8 mouse cellular contexts compared by ENCODE assay signal in genomic region chr1:66817865-66818315, GRCm38 (mm10). TPM values are rescaled to one million over a fixed set of nuclear protein-coding genes. Genes with fewer than 3 reads are reported as not detected.
A peak's percentile ranks its signal among the peaks of the same experiment; 100 is the strongest.
DNase-seq lines count a peak whose midpoint lies in the region; ATAC-seq and TF ChIP-seq lines count a peak whose summit lies in the region.

No protein-coding gene starts in this region.

- H3K4me2 ChIP-seq in kidney, embryonic 14.5 days (replicated peaks; ENCODE audit: low read depth, low read length), result peak overlapping the region; percentile 61
- H3K4me2 ChIP-seq in limb, embryonic 15.5 days, result peak overlapping the region; percentile 82

- H3K9ac ChIP-seq in kidney, embryonic 14.5 days (ENCODE audit: low read depth, low read length), result peak overlapping the region; percentile 90
- peak overlapping the region; percentile 76 for H3K9ac ChIP-seq in limb, embryonic 15.5 days

- peak; percentile 68 for ATAC-seq in kidney, embryonic 14.5 days (ENCODE audit: low FRiP score, low TSS enrichment)
- ATAC-seq in G1E (ENCODE audit: extremely low read depth, insufficient number of reproducible peaks, low FRiP score, poor library complexity, severe bottlenecking), result no peak
- peak; percentile 23 for ATAC-seq in erythroblast, adult 5-6 weeks (replicated peaks; ENCODE audit: low FRiP score, poor library complexity, severe bottlenecking)
- 0 out of 2 replicates have a peak, but pooled peaks have one; percentile 16 for ATAC-seq in limb, embryonic 15.5 days (ENCODE audit: insufficient number of reproducible peaks, low FRiP score, low TSS enrichment, low read depth)

- WGBS in kidney, embryonic 14.5 days, result under 1% methylated on average over 20 of the region's 20 CpGs
- under 1% methylated on average over 20 of the region's 20 CpGs for WGBS in limb, embryonic 15.5 days

- no peaks in the 10 kb centered on the region for H3K9me3 ChIP-seq in kidney, embryonic 14.5 days (ENCODE audit: control insufficient read depth, low read length)
- H3K9me3 ChIP-seq in G1E (replicated peaks), result no peaks in the 10 kb centered on the region
- no peaks in the 10 kb centered on the region for H3K9me3 ChIP-seq in limb, embryonic 15.5 days

- peaks cover 5% of the 10 kb centered on the region; the same call in 1 of the 2 replicates for H3K27me3 ChIP-seq in kidney, embryonic 14.5 days (ENCODE audit: control insufficient read depth, insufficient read depth, low read length)
- no peaks in the 10 kb centered on the region for H3K27me3 ChIP-seq in G1E (ENCODE audit: insufficient read depth, low read length)
- no peaks in the 10 kb centered on the region; the same call in 1 of the 2 replicates for H3K27me3 ChIP-seq in limb, embryonic 15.5 days
- H3K27me3 ChIP-seq in splenic B cell, adult 2 months (ENCODE audit: control insufficient read depth, insufficient read depth, low read length, poor library complexity, severe bottlenecking), result no peaks in the 10 kb centered on the region

- H3K36me3 ChIP-seq in kidney, embryonic 14.5 days (ENCODE audit: control insufficient read depth, insufficient read depth, low read length), result no peaks in the 10 kb centered on the region
- H3K36me3 ChIP-seq in G1E (replicated peaks), result peaks cover 4% of the 10 kb centered on the region
- no peaks in the 10 kb centered on the region for H3K36me3 ChIP-seq in limb, embryonic 15.5 days
- no peaks in the 10 kb centered on the region for H3K36me3 ChIP-seq in splenic B cell, adult 2 months (ENCODE audit: control insufficient read depth, insufficient read depth, low read length, poor library complexity, severe bottlenecking)

- no peak for DNase-seq in kidney, adult 8-10 months
- peak; percentile 16 for DNase-seq in G1E (ENCODE audit: low spot score)
- DNase-seq in splenic B cell, adult 2 months (ENCODE audit: low read depth, low spot score), result peak; percentile 66
- DNase-seq in cerebellum, adult 8-10 months, result no peak
- no peak for DNase-seq in layer of hippocampus, postnatal 36 days

- H3K27ac ChIP-seq in kidney, embryonic 14.5 days (ENCODE audit: low read depth, low read length), result 0 out of 2 replicates have a peak overlapping the region, but pooled peaks have one; percentile 25
- peak overlapping the region; percentile 80 for H3K27ac ChIP-seq in limb, embryonic 15.5 days

- peak overlapping the region; percentile 79 for H3K4me3 ChIP-seq in kidney, embryonic 14.5 days (ENCODE audit: low read length)
- H3K4me3 ChIP-seq in G1E (ENCODE audit: low read depth, low read length), result peak overlapping the region; percentile 83
- H3K4me3 ChIP-seq in limb, embryonic 15.5 days, result peak overlapping the region; percentile 81

- TF ChIP-seq CTCF in G1E (IDR thresholded peaks at IDR 0.05; ENCODE audit: low read depth, low read length), result no peak

- peaks cover 3% of the 10 kb centered on the region; the same call in 1 of the 2 replicates for H3K4me1 ChIP-seq in kidney, embryonic 14.5 days (ENCODE audit: control insufficient read depth, insufficient read depth, low read length)
- peaks cover 25% of the 10 kb centered on the region for H3K4me1 ChIP-seq in G1E (ENCODE audit: insufficient read depth, low read depth, low read length)
- H3K4me1 ChIP-seq in limb, embryonic 15.5 days, result 0 out of 2 replicates have a peak, but pooled peaks cover 3% of the 10 kb centered on the region

RNA-seq across cellular contexts. Expression of gene Kansl1l, which starts 0.5 kb away (rescaled TPM):
- 15.7 and 16.4 TPM in 2 replicates for polyA plus RNA-seq in kidney, embryonic 14.5 days (2014; fragmentation: Nextera tagmentation; extraction: Ambion mirVana)
- total RNA-seq in G1E (2014; fragmentation: Nextera tagmentation), result 28.8 and 37.5 TPM in 2 replicates
- total RNA-seq in G1E (2017), result 17.1 and 18.7 TPM in 2 replicates
- 0.94 and 1.4 TPM in 2 replicates for polyA plus RNA-seq in G1E (2012)
- total RNA-seq in erythroblast, adult 5-6 weeks (2015; ENCODE audit: low replicate concordance), result 13.0 and 14.6 TPM in 2 replicates
- total RNA-seq in erythroblast, adult 5-6 weeks (2017; ENCODE audit: low replicate concordance), result 3.6 and 6.0 TPM in 2 replicates
- polyA plus RNA-seq in limb, embryonic 15.5 days (2015; fragmentation: Nextera tagmentation; extraction: Ambion mirVana), result 13.0 and 14.8 TPM in 2 replicates
- total RNA-seq in layer of hippocampus, postnatal 36 days (2021), result 10 to 100 TPM; 22.2 to 26.0 TPM

RNA-seq across cellular contexts. Expression of gene Acadl, which starts 45.2 kb away (rescaled TPM):
- polyA plus RNA-seq in kidney, embryonic 14.5 days (2014; fragmentation: Nextera tagmentation; extraction: Ambion mirVana), result 70.5 and 98.4 TPM in 2 replicates
- 114 TPM in 2 replicates for total RNA-seq in G1E (2014; fragmentation: Nextera tagmentation)
- total RNA-seq in G1E (2017), result 32.8 and 35.9 TPM in 2 replicates
- polyA plus RNA-seq in G1E (2012), result 7.8 and 10.1 TPM in 2 replicates
- total RNA-seq in erythroblast, adult 5-6 weeks (2015; ENCODE audit: low replicate concordance), result 33.6 and 43.2 TPM in 2 replicates
- total RNA-seq in erythroblast, adult 5-6 weeks (2017; ENCODE audit: low replicate concordance), result 21.0 and 25.0 TPM in 2 replicates
- 90.3 and 122 TPM in 2 replicates for polyA plus RNA-seq in limb, embryonic 15.5 days (2015; fragmentation: Nextera tagmentation; extraction: Ambion mirVana)
- total RNA-seq in layer of hippocampus, postnatal 36 days (2021), result 10 to 100 TPM; 32.3 to 34.2 TPM

Comparison
In these comparisons a context has a peak if more than half of its experiments do, and no peak if none do; other contexts are left out.
1. DNase-seq: peak in G1E (single experiment) and splenic B cell, adult 2 months (single experiment); none in kidney, adult 8-10 months (0 of 2), cerebellum, adult 8-10 months (single experiment) and layer of hippocampus, postnatal 36 days (0 of 2).
2. Peak in every context shown above with its lines, with median percentiles within 50 percentile points of each other: H3K4me3 ChIP-seq.